16 mouse cellular contexts compared by ENCODE assay signal in genomic region chrX:17217451-17217850, GRCm38 (mm10).
DNase-seq lines count a peak whose midpoint lies in the region; ATAC-seq and TF ChIP-seq lines count a peak whose summit lies in the region.
"Had no signal": no experiment of that assay in that cellular context is flagged by ENCODE, and none has a peak within 500 bp of the region (broad histone marks: within the 10 kb centered on the region; RNA-seq: fewer than 3 reads in every experiment).

No protein-coding gene starts in this region.

- H3K27me3 ChIP-seq in kidney, adult 2 months (replicated peaks; ENCODE audit: control insufficient read depth, insufficient read depth, low read length), result no peaks in the 10 kb centered on the region
- H3K27me3 ChIP-seq in kidney, embryonic 16.5 days (ENCODE audit: insufficient read depth, low read length), result no peaks in the 10 kb centered on the region
- no peaks in the 10 kb centered on the region for H3K27me3 ChIP-seq in midbrain, embryonic 14.5 days (ENCODE audit: control insufficient read depth, insufficient read depth, low read length)
- H3K27me3 ChIP-seq in midbrain, embryonic 15.5 days (replicated peaks), result no peaks in the 10 kb centered on the region
- H3K27me3 ChIP-seq: forebrain, embryonic 12.5 days; kidney, embryonic 15.5 days; neural tube, embryonic 13.5 days; stomach, embryonic 15.5 days had no signal

- no peaks in the 10 kb centered on the region for H3K36me3 ChIP-seq in kidney, adult 2 months (ENCODE audit: control insufficient read depth, insufficient read depth, low read length)
- H3K36me3 ChIP-seq in kidney, embryonic 16.5 days (ENCODE audit: insufficient read depth, low read length), result no peaks in the 10 kb centered on the region
- no peaks in the 10 kb centered on the region for H3K36me3 ChIP-seq in midbrain, embryonic 14.5 days (ENCODE audit: control insufficient read depth, insufficient read depth, low read length)
- no peaks in the 10 kb centered on the region for H3K36me3 ChIP-seq in midbrain, embryonic 15.5 days (replicated peaks)
- H3K36me3 ChIP-seq: forebrain, embryonic 12.5 days; kidney, embryonic 15.5 days; neural tube, embryonic 13.5 days; stomach, embryonic 15.5 days had no signal

- no peak for TF ChIP-seq POLR2A in kidney, adult 2 months (IDR thresholded peaks at IDR 0.05; ENCODE audit: low read depth, low read length)

- DNase-seq in cerebellum, postnatal 14 days, result peak; percentile 2 to 15
- no peak for DNase-seq in cerebellum, postnatal 36 days
- peak; percentile 4 for DNase-seq in kidney, adult 2 months
- DNase-seq in midbrain, embryonic 14.5 days, result peak; percentile 25
- DNase-seq in adrenal gland, postnatal 4 days (ENCODE audit: low spot score in 2 of 2), result no peak
- no peak for DNase-seq in adrenal gland, postnatal 25 days
- DNase-seq: heart, postnatal 14 days; left cerebral cortex, postnatal 4 days; lung, adult 2 months had no signal

- no peak overlapping the region for H3K4me2 ChIP-seq in kidney, embryonic 16.5 days (replicated peaks; ENCODE audit: low read depth, low read length)
- no peak overlapping the region for H3K4me2 ChIP-seq in midbrain, embryonic 14.5 days (ENCODE audit: low read length)
- no peak overlapping the region for H3K4me2 ChIP-seq in midbrain, embryonic 15.5 days
- H3K4me2 ChIP-seq: forebrain, embryonic 12.5 days; kidney, embryonic 15.5 days; midbrain, embryonic 11.5 days; neural tube, embryonic 13.5 days; stomach, embryonic 15.5 days had no signal

- TF ChIP-seq CTCF in kidney, adult 2 months (conservative IDR thresholded peaks at IDR 0.05; ENCODE audit: insufficient read depth, insufficient read length, low read depth, low read length), result no peak

- no peaks in the 10 kb centered on the region for H3K4me1 ChIP-seq in kidney, adult 2 months (ENCODE audit: control insufficient read depth, insufficient read depth, low read length)
- H3K4me1 ChIP-seq in kidney, embryonic 16.5 days (ENCODE audit: insufficient read depth, low read length), result no peaks in the 10 kb centered on the region
- no peaks in the 10 kb centered on the region for H3K4me1 ChIP-seq in midbrain, embryonic 14.5 days (ENCODE audit: control insufficient read depth, insufficient read depth, low read length)
- no peaks in the 10 kb centered on the region for H3K4me1 ChIP-seq in midbrain, embryonic 15.5 days
- H3K4me1 ChIP-seq: forebrain, embryonic 12.5 days; kidney, embryonic 15.5 days; neural tube, embryonic 13.5 days; stomach, embryonic 15.5 days had no signal

- no peak overlapping the region for H3K9ac ChIP-seq in kidney, embryonic 16.5 days (replicated peaks; ENCODE audit: low read length)
- no peak overlapping the region for H3K9ac ChIP-seq in midbrain, embryonic 14.5 days (replicated peaks; ENCODE audit: low read length)
- H3K9ac ChIP-seq in midbrain, embryonic 15.5 days, result no peak overlapping the region
- H3K9ac ChIP-seq: forebrain, embryonic 12.5 days; kidney, embryonic 15.5 days; neural tube, embryonic 13.5 days; stomach, embryonic 15.5 days had no signal

- H3K9me3 ChIP-seq in kidney, embryonic 16.5 days (ENCODE audit: low read length), result no peaks in the 10 kb centered on the region
- no peaks in the 10 kb centered on the region for H3K9me3 ChIP-seq in midbrain, embryonic 14.5 days (ENCODE audit: control insufficient read depth, low read length)
- no peaks in the 10 kb centered on the region for H3K9me3 ChIP-seq in midbrain, embryonic 15.5 days
- H3K9me3 ChIP-seq: forebrain, embryonic 12.5 days; kidney, embryonic 15.5 days; neural tube, embryonic 13.5 days; stomach, embryonic 15.5 days had no signal

- no peak overlapping the region for H3K4me3 ChIP-seq in kidney, adult 2 months (ENCODE audit: insufficient read depth, low read depth, low read length)
- H3K4me3 ChIP-seq in kidney, embryonic 16.5 days (ENCODE audit: low read length), result no peak overlapping the region
- H3K4me3 ChIP-seq in midbrain, embryonic 14.5 days (replicated peaks; ENCODE audit: low read depth, low read length), result no peak overlapping the region
- no peak overlapping the region for H3K4me3 ChIP-seq in midbrain, embryonic 15.5 days
- H3K4me3 ChIP-seq: forebrain, embryonic 12.5 days; kidney, embryonic 15.5 days; neural tube, embryonic 13.5 days; stomach, embryonic 15.5 days had no signal

- no peak for ATAC-seq in kidney, embryonic 16.5 days (ENCODE audit: low FRiP score, low TSS enrichment)
- ATAC-seq in midbrain, embryonic 14.5 days (ENCODE audit: low FRiP score, low TSS enrichment), result no peak
- no peak for ATAC-seq in midbrain, embryonic 15.5 days (replicated peaks)

- no peak overlapping the region for H3K27ac ChIP-seq in kidney, adult 2 months (ENCODE audit: insufficient read depth, low read depth, low read length)
- H3K27ac ChIP-seq in kidney, embryonic 16.5 days (ENCODE audit: low read length), result no peak overlapping the region
- no peak overlapping the region for H3K27ac ChIP-seq in midbrain, embryonic 14.5 days (replicated peaks; ENCODE audit: low read depth, low read length)
- no peak overlapping the region for H3K27ac ChIP-seq in midbrain, embryonic 15.5 days
- H3K27ac ChIP-seq: forebrain, embryonic 12.5 days; kidney, embryonic 15.5 days; neural tube, embryonic 13.5 days; stomach, embryonic 15.5 days had no signal

Comparison
In these comparisons a context has a peak if more than half of its experiments do, and no peak if none do; other contexts are left out.
1. DNase-seq: peak in cerebellum, postnatal 14 days (2 of 2), kidney, adult 2 months (single experiment) and midbrain, embryonic 14.5 days (single experiment); none in cerebellum, postnatal 36 days (0 of 2), adrenal gland, postnatal 4 days (0 of 2) and adrenal gland, postnatal 25 days (single experiment).